Mouse (Mus musculus): ENCODE results near the gene Glo1. TPM values are rescaled to one million over a fixed set of nuclear protein-coding genes. Genes with fewer than 3 reads are reported as not detected.

The Glo1 gene
- 210 and 260 TPM in 2 replicates for polyA plus RNA-seq (2021; fragmentation: Nextera tagmentation)
- long read RNA-seq, experiment 1, full-length matches to known transcripts: 998 of 1,013 reads
- long read RNA-seq, experiment 1, partial matches to known transcripts: 5 of 1,013 reads
- long read RNA-seq, experiment 1, other reads (novel, unspliced or antisense): 10 of 1,013 reads
- long read RNA-seq, experiment 2, full-length matches to known transcripts: 371 of 407 reads
- long read RNA-seq, experiment 2, partial matches to known transcripts: 8 of 407 reads
- long read RNA-seq, experiment 2, other reads (novel, unspliced or antisense): 28 of 407 reads

GRCm38 (mm10) chr17:30626719-30627118 is at the start of gene Glo1:
Gene Glo1, minus strand, starts transcription at chr17:30626871.

GRCm38 (mm10) chr17:30624132-30624531 is 2.5 kb downstream of the Glo1 start, which contains the start of gene Dnah8:
Gene Dnah8, plus strand, starts transcription at chr17:30624354.

GRCm38 (mm10) chr17:30575941-30576773 is 50.5 kb downstream of the Glo1 start, which contains the start of gene Btbd9:
Gene Btbd9, minus strand, starts transcription at chr17:30576488.

Other genes starting within 250 kb of the Glo1 start
- 49.6 and 56.9 TPM in 2 replicates for gene Btbd9, start 50.4 kb downstream of the Glo1 start, polyA plus RNA-seq (2021; fragmentation: Nextera tagmentation)
- gene Dnah8, start 2.5 kb downstream of the Glo1 start, polyA plus RNA-seq (2021; fragmentation: Nextera tagmentation): 0.15 and 0.49 TPM in 2 replicates

Measured in left cerebral cortex, adult 6 months (tissue).